Mouse (Mus musculus) ES-Bruce4 (cell line): Measurements from ENCODE around the gene Tbc1d8.

Experiments used
- CTCF ChIP-seq: IDR thresholded peaks from one replicate; pipeline ENCODE4 v1.8.1; 2011; ENCODE audit warnings: low read depth, low read length
- POLR2A ChIP-seq: IDR thresholded peaks from one replicate; pipeline ENCODE4 v1.8.1; 2011; ENCODE audit warnings: low read length; ENCODE audit not compliant: insufficient read depth

DNA sequence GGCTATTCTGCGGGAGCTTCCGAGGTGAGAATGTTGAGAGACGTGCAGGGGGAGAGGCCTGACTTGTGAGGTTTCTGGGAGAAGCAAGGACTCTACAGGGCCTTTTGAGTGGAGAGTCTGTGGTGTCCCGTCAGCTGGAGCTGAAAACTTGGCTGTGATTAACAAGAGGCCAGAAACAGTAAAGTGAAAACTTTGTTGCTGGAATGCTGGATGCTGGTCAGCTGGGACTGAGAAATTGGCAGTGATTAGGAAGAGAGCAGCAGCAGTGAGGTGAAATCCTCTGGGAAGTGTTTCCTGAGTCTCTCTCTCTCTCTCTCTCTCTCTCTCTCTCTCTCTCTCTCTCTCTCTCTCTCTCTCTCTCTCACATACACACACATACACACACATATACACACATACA, 136.7 kb downstream of the Tbc1d8 start:
- TF ChIP-seq CTCF: no peak
- TF ChIP-seq POLR2A: no peak
